Mouse (Mus musculus): Measurements from ENCODE around the gene Birc7. TPM values are rescaled to one million over a fixed set of nuclear protein-coding genes. Genes with fewer than 3 reads are reported as not detected.

Gene Birc7
- polyA plus RNA-seq, 1 experiment from 2014 or later = 0.27 TPM

GRCm38 (mm10) chr2:180915886-180916433 lies 12.9 kb upstream of the Birc7 start:
- H3K9me3 ChIP-seq = no peaks in the 10 kb centered on the region
- H3K4me1 ChIP-seq (replicated peaks) = peaks cover 33% of the 10 kb centered on the region
- no peak overlapping the region for H3K4me2 ChIP-seq (replicated peaks)
- peaks cover 71% of the 10 kb centered on the region for H3K36me3 ChIP-seq
- H3K27me3 ChIP-seq = no peaks in the 10 kb centered on the region
- 94% methylated on average over 3 of the region's 3 CpGs for WGBS
- H3K4me3 ChIP-seq (replicated peaks) = no peak overlapping the region
- no peak overlapping the region for H3K27ac ChIP-seq
- ATAC-seq = no peak
- no peak overlapping the region for H3K9ac ChIP-seq (replicated peaks)

DNA sequence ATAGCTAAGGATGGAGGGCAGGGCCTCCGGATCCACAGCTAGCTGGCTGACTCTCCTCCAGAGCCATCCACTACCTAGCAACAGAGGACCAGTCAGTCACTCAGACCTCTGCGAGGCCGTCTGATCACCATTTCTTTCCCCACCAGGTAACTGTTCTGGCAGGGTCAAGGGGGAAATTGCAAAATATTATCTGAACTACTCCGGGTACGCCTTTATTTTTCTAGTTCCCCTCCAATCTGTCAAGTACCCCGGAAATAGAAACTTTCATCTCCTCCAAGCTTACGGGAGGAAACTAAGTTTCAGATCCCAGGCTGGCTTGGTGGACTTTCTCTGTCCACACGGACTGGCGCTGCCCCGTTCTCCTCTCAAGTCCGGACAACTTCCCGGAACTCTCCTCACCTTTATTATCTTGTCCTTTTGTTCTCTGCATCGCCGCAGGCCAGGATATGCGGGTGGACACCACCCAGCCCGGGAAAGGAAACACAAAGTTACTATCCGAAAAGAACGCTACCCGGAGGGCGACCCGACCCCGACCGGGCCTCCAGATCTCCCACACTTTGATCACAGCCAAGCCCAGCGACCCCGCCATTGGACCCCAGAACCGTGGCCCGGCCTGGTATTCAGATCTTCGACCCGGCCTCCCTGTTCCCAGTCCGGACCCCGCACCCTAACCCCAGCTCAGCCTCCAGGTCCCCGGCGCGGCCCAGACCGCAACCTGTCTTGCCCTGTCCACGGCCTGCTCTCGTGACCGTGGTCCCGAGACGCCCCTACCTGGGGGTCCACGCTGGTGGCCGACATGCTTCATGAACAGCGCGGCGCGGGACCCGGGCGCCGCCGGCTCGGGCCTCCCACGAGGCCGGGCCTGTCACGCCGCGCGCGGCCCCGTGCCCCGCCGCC lies 8.7 kb upstream of the Birc7 start:
- Histone ChIP-seq H3K27ac (peak overlapping the region; percentile 77), H3K9ac (replicated peaks) (peak overlapping the region; percentile 98), H3K4me2 (replicated peaks) (peak overlapping the region; percentile 92), H3K4me3 (replicated peaks) (peak overlapping the region; percentile 99), H3K4me1 (replicated peaks) (peaks cover 39% of the 10 kb centered on the region), H3K9me3 (no peaks in the 10 kb centered on the region), H3K27me3 (0 out of 2 replicates have a peak, but pooled peaks cover 4% of the 10 kb centered on the region), H3K36me3 (peaks cover 32% of the 10 kb centered on the region)
- ATAC-seq = peak; percentile 79
- under 1% methylated on average over 59 of the region's 61 CpGs for whole genome bisulfite sequencing

DNA sequence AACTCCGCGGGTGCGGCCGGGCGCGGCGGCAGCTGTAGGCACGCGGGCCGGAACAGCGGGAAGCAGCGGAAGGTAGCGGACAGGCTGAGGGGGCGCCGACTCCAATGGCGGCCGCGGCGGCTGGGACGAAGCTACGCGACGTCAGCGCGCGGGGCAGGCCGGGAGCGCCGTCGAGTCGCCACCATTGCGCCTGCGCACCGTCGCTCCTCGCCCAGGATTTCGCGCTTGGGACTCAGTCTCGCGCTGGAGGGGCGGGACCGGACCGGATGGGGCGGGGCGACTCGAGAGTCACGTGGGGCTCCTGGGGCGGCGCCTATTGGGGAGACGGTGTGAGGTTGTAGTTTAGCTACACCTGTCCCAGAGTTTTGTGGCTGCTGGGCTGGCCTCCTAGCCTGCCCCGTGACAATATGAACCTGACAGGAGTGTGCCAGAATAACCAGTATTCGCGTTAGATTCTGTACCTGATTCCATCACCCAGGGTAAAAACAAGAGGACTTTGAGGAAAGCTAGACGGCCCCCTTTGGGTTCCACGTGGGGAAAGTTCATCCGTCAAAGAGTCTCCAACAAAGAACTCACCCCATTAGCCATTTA lies 7.9 kb upstream of the Birc7 start, which contains the start of gene Ythdf1:
Ythdf1 (minus strand) TSS at position 140 of the 591 bp plus-strand sequence.
- Histone ChIP-seq H3K27me3 (0 out of 2 replicates have a peak, but pooled peaks cover 4% of the 10 kb centered on the region), H3K4me1 (replicated peaks) (peaks cover 33% of the 10 kb centered on the region), H3K9me3 (no peaks in the 10 kb centered on the region), H3K9ac (replicated peaks) (peak within 1 kb of the TSS; percentile 98), H3K4me2 (replicated peaks) (peak within 1 kb of the TSS; percentile 92), H3K27ac (peak within 1 kb of the TSS; percentile 77), H3K36me3 (peaks cover 26% of the 10 kb centered on the region), H3K4me3 (replicated peaks) (peak within 1 kb of the TSS; percentile 99)
- peak; percentile 94 for ATAC-seq
- under 1% methylated on average over 56 of the region's 56 CpGs for WGBS

DNA sequence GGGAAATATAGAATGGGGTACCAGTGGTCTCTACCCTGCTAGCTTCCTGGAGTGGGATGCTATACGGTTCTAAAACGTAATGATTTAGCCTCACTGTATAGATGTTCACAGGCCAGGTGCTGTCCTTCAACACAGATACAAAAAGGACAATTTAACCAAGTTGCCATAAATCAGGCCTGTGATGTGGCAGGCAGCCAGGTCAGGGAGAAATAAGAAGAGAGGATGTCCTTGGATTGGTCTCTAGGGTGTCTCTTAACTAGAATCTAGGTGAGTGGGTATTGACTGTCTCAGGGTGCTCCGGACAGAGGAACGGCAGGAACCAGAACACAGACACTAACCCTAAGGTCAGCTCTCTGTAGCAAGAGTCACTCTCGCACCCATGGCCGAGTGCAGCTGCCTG lies 6.1 kb upstream of the Birc7 start:
- 91% methylated on average over 6 of the region's 6 CpGs for WGBS
- Histone ChIP-seq H3K4me1 (replicated peaks) (peaks cover 22% of the 10 kb centered on the region), H3K27me3 (0 out of 2 replicates have a peak, but pooled peaks cover 4% of the 10 kb centered on the region)

GRCm38 (mm10) chr2:180925176-180925575 lies 3.6 kb upstream of the Birc7 start:
- Histone ChIP-seq H3K4me2 (replicated peaks) (no peak overlapping the region), H3K27ac (no peak overlapping the region), H3K4me1 (replicated peaks) (peaks cover 9% of the 10 kb centered on the region), H3K4me3 (replicated peaks) (no peak overlapping the region), H3K9me3 (no peaks in the 10 kb centered on the region), H3K27me3 (0 out of 2 replicates have a peak, but pooled peaks cover 4% of the 10 kb centered on the region), H3K36me3 (no peaks in the 10 kb centered on the region), H3K9ac (replicated peaks) (no peak overlapping the region)
- WGBS = 5% methylated on average over 4 of the region's 4 CpGs
- no peak for ATAC-seq

More for the DNA sequence above, 6.1 kb upstream of the Birc7 start:
- Histone ChIP-seq H3K4me2 (replicated peaks) (no peak overlapping the region), H3K9me3 (no peaks in the 10 kb centered on the region), H3K4me3 (replicated peaks) (no peak overlapping the region), H3K27ac (no peak overlapping the region), H3K9ac (replicated peaks) (no peak overlapping the region), H3K36me3 (peaks cover 9% of the 10 kb centered on the region)
- ATAC-seq = no peak

DNA sequence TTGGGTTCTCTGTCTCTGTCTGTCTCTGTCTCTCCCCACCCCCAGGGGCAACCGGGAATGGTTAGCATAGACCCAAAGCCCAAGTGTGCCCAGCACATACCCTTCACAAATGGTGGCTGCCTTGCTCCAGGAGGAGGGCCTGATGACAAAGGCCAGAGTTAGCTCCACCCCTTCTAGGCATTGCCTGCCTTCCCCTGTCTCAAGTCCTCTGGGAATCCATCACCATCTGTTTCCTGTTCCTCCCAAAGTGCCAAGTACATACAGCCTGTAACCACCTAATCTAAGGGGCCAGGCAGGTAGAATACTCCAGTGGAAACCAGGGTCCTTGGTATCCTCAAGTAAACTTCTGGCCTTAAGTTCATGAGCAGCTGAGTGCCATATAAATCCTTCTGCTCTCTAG lies 3.6 kb downstream of the Birc7 start:
- no peak overlapping the region for H3K27ac ChIP-seq
- H3K4me1 ChIP-seq (replicated peaks) = peaks cover 8% of the 10 kb centered on the region; the same call in 1 of the 2 replicates
- WGBS = 70% methylated on average over 1 of the region's 1 CpGs

DNA sequence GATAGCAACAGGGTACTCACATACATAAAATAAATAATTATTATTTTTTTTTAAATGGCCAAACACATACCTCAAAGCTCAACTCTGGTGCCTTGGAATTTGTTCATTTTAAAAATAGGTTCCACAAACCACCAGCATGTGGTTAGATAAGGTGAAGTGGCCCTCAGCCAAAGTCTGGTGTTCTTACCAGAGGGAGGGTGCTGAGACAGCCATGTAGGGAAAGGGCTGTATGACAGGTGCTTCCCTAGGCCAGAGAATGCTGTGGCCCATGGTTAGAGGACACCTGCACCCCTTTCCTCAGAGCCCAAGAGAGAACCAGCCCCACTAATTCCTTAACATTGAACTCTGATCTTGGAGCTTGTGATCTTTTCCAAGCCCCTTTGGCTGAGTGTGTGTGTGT lies 11.4 kb downstream of the Birc7 start:
- ATAC-seq = no peak

More for the DNA sequence above, 3.6 kb downstream of the Birc7 start:
- Histone ChIP-seq H3K4me3 (replicated peaks) (no peak overlapping the region), H3K9me3 (no peaks in the 10 kb centered on the region), H3K9ac (replicated peaks) (no peak overlapping the region), H3K27me3 (no peaks in the 10 kb centered on the region), H3K4me2 (replicated peaks) (no peak overlapping the region), H3K36me3 (peaks cover 40% of the 10 kb centered on the region)
- ATAC-seq = peak; percentile 53; the same call in 1 of the 2 replicates

GRCm38 (mm10) chr2:180941869-180942268 lies 13.0 kb downstream of the Birc7 start:
- no peaks in the 10 kb centered on the region for H3K4me1 ChIP-seq (replicated peaks)
- no peak overlapping the region for H3K9ac ChIP-seq (replicated peaks)
- H3K36me3 ChIP-seq = peaks cover 36% of the 10 kb centered on the region
- no peak for ATAC-seq
- no peak overlapping the region for H3K4me2 ChIP-seq (replicated peaks)
- H3K9me3 ChIP-seq = no peaks in the 10 kb centered on the region
- H3K27ac ChIP-seq = no peak overlapping the region
- H3K4me3 ChIP-seq (replicated peaks) = no peak overlapping the region
- H3K27me3 ChIP-seq = no peaks in the 10 kb centered on the region

More for the DNA sequence above, 11.4 kb downstream of the Birc7 start:
- Histone ChIP-seq H3K4me3 (replicated peaks) (no peak overlapping the region), H3K9ac (replicated peaks) (no peak overlapping the region), H3K27me3 (no peaks in the 10 kb centered on the region), H3K36me3 (peaks cover 48% of the 10 kb centered on the region), H3K9me3 (no peaks in the 10 kb centered on the region), H3K4me1 (replicated peaks) (no peaks in the 10 kb centered on the region), H3K27ac (no peak overlapping the region), H3K4me2 (replicated peaks) (no peak overlapping the region)

DNA sequence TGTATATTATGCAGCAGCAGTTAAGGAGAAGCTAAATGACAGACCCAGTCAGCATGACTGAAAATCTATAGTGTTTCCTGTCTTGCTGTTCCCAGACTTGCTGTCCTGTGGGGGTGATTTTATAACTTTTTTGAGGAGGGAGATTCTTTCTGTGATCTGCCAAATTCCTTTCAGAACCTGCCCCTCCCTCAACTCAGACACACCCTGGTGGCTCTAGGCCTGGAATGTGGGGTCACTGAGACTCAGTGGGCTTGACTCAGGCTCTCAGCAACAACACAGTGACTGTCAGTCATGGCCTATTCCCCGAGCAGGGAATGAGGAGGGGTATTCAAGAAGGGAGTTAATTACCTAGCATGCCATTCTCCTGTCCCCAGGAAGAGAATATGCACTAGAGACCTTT lies 21.1 kb downstream of the Birc7 start:
- no peak overlapping the region for H3K9ac ChIP-seq (replicated peaks)
- no peak overlapping the region for H3K4me2 ChIP-seq (replicated peaks)
- no peak for ATAC-seq
- no peaks in the 10 kb centered on the region; the same call in none of the 2 replicates for H3K36me3 ChIP-seq
- peaks cover 51% of the 10 kb centered on the region for H3K4me1 ChIP-seq (replicated peaks)
- H3K9me3 ChIP-seq = no peaks in the 10 kb centered on the region
- H3K27ac ChIP-seq = no peak overlapping the region
- no peak overlapping the region for H3K4me3 ChIP-seq (replicated peaks)
- 36% methylated on average over 1 of the region's 1 CpGs for WGBS
- no peaks in the 10 kb centered on the region for H3K27me3 ChIP-seq

DNA sequence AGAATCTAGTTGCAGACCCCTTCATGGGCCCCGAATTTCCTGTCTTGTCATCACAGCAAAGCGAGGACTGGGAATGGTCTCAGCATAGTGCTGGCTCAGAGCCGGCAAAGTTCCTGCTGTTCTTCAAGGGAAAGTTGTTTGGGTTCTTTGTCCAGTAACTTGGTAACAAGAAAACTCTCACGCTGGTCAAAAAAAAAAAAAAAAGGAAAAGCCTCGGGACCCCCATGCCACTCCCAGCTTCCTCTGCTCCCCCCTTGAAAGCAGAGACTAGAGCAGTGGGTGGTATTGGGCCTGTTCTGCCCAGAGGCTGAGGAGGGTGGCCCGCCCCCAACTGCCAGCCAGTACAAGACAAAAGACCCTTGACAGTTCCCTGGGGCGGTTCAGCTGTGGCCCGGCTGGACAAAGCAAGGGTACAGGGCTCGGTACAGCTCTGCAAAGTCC lies 23.9 kb downstream of the Birc7 start:
- Histone ChIP-seq H3K36me3 (no peaks in the 10 kb centered on the region; the same call in 1 of the 2 replicates), H3K9me3 (no peaks in the 10 kb centered on the region), H3K9ac (replicated peaks) (peak overlapping the region; percentile 84), H3K4me2 (replicated peaks) (peak overlapping the region; percentile 70), H3K4me1 (replicated peaks) (peaks cover 57% of the 10 kb centered on the region), H3K27ac (peak overlapping the region; percentile 97), H3K27me3 (no peaks in the 10 kb centered on the region), H3K4me3 (replicated peaks) (peak overlapping the region; percentile 70)
- peak; percentile 40; the same call in 1 of the 2 replicates for ATAC-seq
- 3% methylated on average over 9 of the region's 9 CpGs for WGBS

- Histone ChIP-seq H3K27me3 (no peaks in the 10 kb centered on the region), H3K4me2 (replicated peaks) (peak overlapping the region; percentile 70), H3K9ac (replicated peaks) (peak overlapping the region; percentile 84), H3K27ac (peak overlapping the region; percentile 97), H3K36me3 (no peaks in the 10 kb centered on the region), H3K4me3 (replicated peaks) (peak overlapping the region; percentile 70), H3K9me3 (no peaks in the 10 kb centered on the region), H3K4me1 (replicated peaks) (peaks cover 57% of the 10 kb centered on the region)
- 4% methylated on average over 2 of the region's 2 CpGs for WGBS
- ATAC-seq = no peak
These were observed 24.8 kb downstream of the Birc7 start for GRCm38 (mm10) chr2:180953638-180954037.

Data from midbrain, embryonic 13.5 days (tissue).